ENCODE assay signal across 9 mouse cellular contexts in genomic region chr5:74067346-74067745, GRCm38 (mm10). TPM values are rescaled to one million over a fixed set of nuclear protein-coding genes. Genes with fewer than 3 reads are reported as not detected.
DNase-seq lines count a peak whose midpoint lies in the region; ATAC-seq and TF ChIP-seq lines count a peak whose summit lies in the region.
"Had no signal": no experiment of that assay in that cellular context is flagged by ENCODE, and none has a peak within 500 bp of the region (broad histone marks: within the 10 kb centered on the region; RNA-seq: fewer than 3 reads in every experiment).

No protein-coding gene starts in this region.

- no peak for ATAC-seq in erythroblast, adult 5-6 weeks (replicated peaks; ENCODE audit: low FRiP score, poor library complexity, severe bottlenecking)
- no peak for ATAC-seq in forebrain, embryonic 14.5 days
- ATAC-seq in liver, embryonic 15.5 days (ENCODE audit: insufficient read depth): no peak
- ATAC-seq in monocyte, adult 5-6 weeks (replicated peaks; ENCODE audit: insufficient number of reproducible peaks, low FRiP score, low TSS enrichment, poor library complexity, severe bottlenecking): no peak

- peak overlapping the region; percentile 28 for H3ac ChIP-seq in C2C12 (ENCODE audit: control insufficient read depth, insufficient read length, low read depth)

- H3K79me3 ChIP-seq in C2C12 (ENCODE audit: low read depth): peaks cover 12% of the 10 kb centered on the region

- 13% methylated on average over 4 of the region's 4 CpGs for WGBS in forebrain, embryonic 14.5 days
- WGBS in liver, embryonic 15.5 days (ENCODE audit: insufficient replicate concordance): 16% methylated on average over 4 of the region's 4 CpGs

- peak overlapping the region; percentile 93 for H3K9ac ChIP-seq in forebrain, embryonic 14.5 days (ENCODE audit: low read length)
- peak overlapping the region; percentile 87 for H3K9ac ChIP-seq in liver, embryonic 15.5 days

- no peak for TF ChIP-seq CTCF in C2C12 (IDR thresholded peaks at IDR 0.05; ENCODE audit: control insufficient read depth, insufficient read depth, insufficient read length)

- peak overlapping the region; percentile 99 for H3K4me3 ChIP-seq in erythroblast, embryonic 14.5 days (replicated peaks)
- H3K4me3 ChIP-seq in C2C12 (ENCODE audit: insufficient read depth, poor library complexity, severe bottlenecking): peak overlapping the region; percentile 59
- peak overlapping the region; percentile 76 for H3K4me3 ChIP-seq in forebrain, embryonic 14.5 days (ENCODE audit: low read depth, low read length)
- H3K4me3 ChIP-seq in liver, embryonic 15.5 days (replicated peaks): peak overlapping the region; percentile 75

- H3K27me3 ChIP-seq in erythroblast, embryonic 14.5 days (ENCODE audit: control insufficient read depth): no peaks in the 10 kb centered on the region
- no peaks in the 10 kb centered on the region for H3K27me3 ChIP-seq in C2C12 (ENCODE audit: control insufficient read depth, insufficient read depth, insufficient read length)
- no peaks in the 10 kb centered on the region for H3K27me3 ChIP-seq in forebrain, embryonic 14.5 days (replicated peaks; ENCODE audit: control insufficient read depth, insufficient read depth, low read length)
- H3K27me3 ChIP-seq in liver, embryonic 15.5 days: no peaks in the 10 kb centered on the region
- H3K27me3 ChIP-seq: Patski had no signal

- no peak for DNase-seq in forebrain, embryonic 14.5 days (ENCODE audit: low spot score)
- DNase-seq in urinary bladder, postnatal 4 days (ENCODE audit: low spot score in 2 of 2): no peak
- DNase-seq in layer of hippocampus, adult 18-20 months (ENCODE audit: low spot score in 2 of 2): no peak

- H3K36me3 ChIP-seq in erythroblast, embryonic 14.5 days (ENCODE audit: control insufficient read depth): peaks cover 23% of the 10 kb centered on the region
- no peaks in the 10 kb centered on the region for H3K36me3 ChIP-seq in C2C12 (ENCODE audit: control insufficient read depth, insufficient read depth)
- no peaks in the 10 kb centered on the region for H3K36me3 ChIP-seq in forebrain, embryonic 14.5 days (ENCODE audit: control insufficient read depth, insufficient read depth, low read length)
- H3K36me3 ChIP-seq in liver, embryonic 15.5 days (replicated peaks): no peaks in the 10 kb centered on the region

- peaks cover 49% of the 10 kb centered on the region for H3K79me2 ChIP-seq in C2C12 (ENCODE audit: control insufficient read depth, insufficient read depth)

- peaks cover 60% of the 10 kb centered on the region for H3K4me1 ChIP-seq in erythroblast, embryonic 14.5 days (ENCODE audit: control insufficient read depth)
- H3K4me1 ChIP-seq in forebrain, embryonic 14.5 days (ENCODE audit: control insufficient read depth, insufficient read depth, low read length): peaks cover 20% of the 10 kb centered on the region
- H3K4me1 ChIP-seq in liver, embryonic 15.5 days (replicated peaks): peaks cover 60% of the 10 kb centered on the region

- H3K27ac ChIP-seq in forebrain, embryonic 14.5 days (ENCODE audit: low read depth, low read length): no peak overlapping the region; the same call in 1 of the 2 replicates
- H3K27ac ChIP-seq in liver, embryonic 15.5 days (replicated peaks): peak overlapping the region; percentile 94

- peak overlapping the region; percentile 85 for H3K4me2 ChIP-seq in forebrain, embryonic 14.5 days (ENCODE audit: low read length)
- H3K4me2 ChIP-seq in liver, embryonic 15.5 days: peak overlapping the region; percentile 97

- no peaks in the 10 kb centered on the region for H3K9me3 ChIP-seq in erythroblast, embryonic 14.5 days (ENCODE audit: control insufficient read depth, low read length)
- no peaks in the 10 kb centered on the region for H3K9me3 ChIP-seq in forebrain, embryonic 14.5 days (replicated peaks; ENCODE audit: control insufficient read depth, low read length)
- no peaks in the 10 kb centered on the region for H3K9me3 ChIP-seq in liver, embryonic 15.5 days (replicated peaks)

TF ChIP-seq in C2C12, 6 proteins besides CTCF, POLR2A, EP300 and RAD21:
- TF ChIP-seq MYOD1 (IDR thresholded peaks at IDR 0.05; ENCODE audit: control insufficient read depth, insufficient read length, low read depth) (no peak), CEBPB (IDR thresholded peaks at IDR 0.05; ENCODE audit: low read depth) (no peak), FOSL1 (IDR thresholded peaks at IDR 0.05; ENCODE audit: insufficient read depth, low read length, poor library complexity, severe bottlenecking) (no peak), USF1 (IDR thresholded peaks at IDR 0.05; ENCODE audit: low read depth) (no peak), MAX (IDR thresholded peaks at IDR 0.05) (no peak), MYOG (IDR thresholded peaks at IDR 0.05; ENCODE audit: control insufficient read depth, extremely low read depth, insufficient read length) (no peak)
TF ChIP-seq in C2C12: peak in this region for 0.

RNA-seq across cellular contexts. Expression of gene Usp46, which starts 0.9 kb away (rescaled TPM):
- 0.18 and 0.36 TPM in 2 replicates for polyA plus RNA-seq in erythroblast, embryonic 14.5 days (2012)
- total RNA-seq in erythroblast, adult 5-6 weeks (2015; ENCODE audit: low replicate concordance): 91.5 and 96.6 TPM in 2 replicates
- 81.3 and 85.3 TPM in 2 replicates for total RNA-seq in erythroblast, adult 5-6 weeks (2017; ENCODE audit: low replicate concordance)
- 6.7 TPM for polyA plus RNA-seq in C2C12 (2012; fragmentation: generic; extraction: Trizol)
- polyA plus RNA-seq in forebrain, embryonic 14.5 days (2014; fragmentation: Nextera tagmentation; extraction: Ambion mirVana): 31.8 and 41.6 TPM in 2 replicates
- polyA plus RNA-seq in liver, embryonic 15.5 days (2015; fragmentation: Nextera tagmentation; extraction: Ambion mirVana): 19.6 and 20.9 TPM in 2 replicates
- total RNA-seq in monocyte, adult 5-6 weeks (2017): 1.8 to 10.5 TPM (median 5.8 TPM) in 3 replicates
- total RNA-seq in layer of hippocampus, adult 18-20 months (2021): 100 to 1,000 TPM; 139 TPM
